Mouse (Mus musculus) neural tube, embryonic 15.5 days (tissue): ENCODE results near the gene Twf2. TPM values are rescaled to one million over a fixed set of nuclear protein-coding genes. Genes with fewer than 3 reads are reported as not detected.

Experiments
- ATAC-seq: fragments of 200-750 bp; cut with Nextera tagmentation; 2 replicates; pipeline ENCODE4 v1.8.0; 2017; ENCODE audit warnings: mild to moderate bottlenecking, moderate TSS enrichment, moderate library complexity; ENCODE audit not compliant: low FRiP score
- H3K27ac ChIP-seq: fragments of 300-500 bp; sonication (generic); replicated peaks from 2 replicates; pipeline ENCODE4 v1.5.1; 2015; ENCODE audit warnings: mild to moderate bottlenecking, inconsistent platforms
- H3K27me3 ChIP-seq: fragments of 300-500 bp; sonication (generic); replicated peaks from 2 replicates; pipeline ENCODE4 v1.6.1; 2015; ENCODE audit warnings: inconsistent platforms
- H3K36me3 ChIP-seq: fragments of 300-500 bp; sonication (generic); 2 replicates; pipeline ENCODE4 v1.6.1; 2015; ENCODE audit warnings: inconsistent platforms
- H3K4me1 ChIP-seq: fragments of 300-500 bp; sonication (generic); 2 replicates; pipeline ENCODE4 v1.6.1; 2015; ENCODE audit warnings: inconsistent platforms
- H3K4me2 ChIP-seq: fragments of 300-500 bp; sonication (generic); 2 replicates; pipeline ENCODE4 v1.6.1; 2015; ENCODE audit warnings: inconsistent platforms, mild to moderate bottlenecking, moderate library complexity
- H3K4me3 ChIP-seq: fragments of 300-500 bp; sonication (generic); replicated peaks from 2 replicates; pipeline ENCODE4 v1.5.1; 2015; ENCODE audit warnings: mild to moderate bottlenecking, inconsistent platforms
- H3K9ac ChIP-seq: fragments of 300-500 bp; sonication (generic); replicated peaks from 2 replicates; pipeline ENCODE4 v1.6.1; 2015; ENCODE audit warnings: mild to moderate bottlenecking, inconsistent platforms
- H3K9me3 ChIP-seq: fragments of 300-500 bp; sonication (generic); replicated peaks from 2 replicates; pipeline ENCODE4 v1.6.1; 2016; ENCODE audit warnings: inconsistent platforms
- WGBS: fragments of 180-500 bp; shearing (Covaris S2); methylation state at CpG from one replicate; pipeline ENCODE4 v1.1.7; 2015; ENCODE audit warnings: mixed read lengths; 5-methylcytosine and 5-hydroxymethylcytosine counted together
- polyA plus RNA-seq: library from polyadenylated mRNA; unstranded; fragments of >200 nt; fragmentation: Nextera tagmentation; extraction: Ambion mirVana; gene quantifications from 2 replicates; pipeline ENCODE4 v1.2.1, GENCODE M21; 2015

The Twf2 gene
- polyA plus RNA-seq, 1 experiment from 2014 or later = 48.1 TPM

GRCm38 (mm10) chr9:106179964-106180363 is 22.9 kb upstream of the Twf2 start:
- H3K4me1 ChIP-seq = peaks cover 15% of the 10 kb centered on the region
- WGBS = 82% methylated on average over 3 of the region's 3 CpGs
- no peak overlapping the region for H3K4me2 ChIP-seq
- no peak overlapping the region for H3K4me3 ChIP-seq
- H3K9me3 ChIP-seq = no peaks in the 10 kb centered on the region
- H3K27me3 ChIP-seq = no peaks in the 10 kb centered on the region
- no peak for ATAC-seq
- peaks cover 75% of the 10 kb centered on the region for H3K36me3 ChIP-seq
- no peak overlapping the region for H3K9ac ChIP-seq
- H3K27ac ChIP-seq = no peak overlapping the region

- no peaks in the 10 kb centered on the region for H3K4me1 ChIP-seq
- ATAC-seq = no peak
- no peak overlapping the region for H3K4me3 ChIP-seq
- no peak overlapping the region for H3K27ac ChIP-seq
- H3K9me3 ChIP-seq = no peaks in the 10 kb centered on the region
- no peak overlapping the region for H3K4me2 ChIP-seq
- peaks cover 88% of the 10 kb centered on the region for H3K36me3 ChIP-seq
- WGBS = 95% methylated on average over 4 of the region's 4 CpGs
- no peaks in the 10 kb centered on the region for H3K27me3 ChIP-seq
- no peak overlapping the region for H3K9ac ChIP-seq
Observed at GRCm38 (mm10) chr9:106182146-106182545, 20.8 kb upstream of the Twf2 start.

- no peak for ATAC-seq
- Histone ChIP-seq H3K4me1 (no peaks in the 10 kb centered on the region), H3K36me3 (peaks cover 90% of the 10 kb centered on the region), H3K9ac (no peak overlapping the region), H3K27ac (no peak overlapping the region), H3K4me2 (no peak overlapping the region), H3K4me3 (no peak overlapping the region), H3K27me3 (no peaks in the 10 kb centered on the region), H3K9me3 (no peaks in the 10 kb centered on the region)
- 90% methylated on average over 5 of the region's 5 CpGs for WGBS
Observed at GRCm38 (mm10) chr9:106183996-106184395, 18.9 kb upstream of the Twf2 start.

- no peaks in the 10 kb centered on the region for H3K27me3 ChIP-seq
- no peak overlapping the region for H3K4me2 ChIP-seq
- peaks cover 59% of the 10 kb centered on the region for H3K36me3 ChIP-seq
- H3K9ac ChIP-seq = no peak overlapping the region
- ATAC-seq = no peak
- H3K9me3 ChIP-seq = no peaks in the 10 kb centered on the region
- no peak overlapping the region for H3K27ac ChIP-seq
- H3K4me3 ChIP-seq = no peak overlapping the region
- H3K4me1 ChIP-seq = peaks cover 6% of the 10 kb centered on the region; the same call in 1 of the 2 replicates
- 100% methylated on average over 1 of the region's 1 CpGs for WGBS
Observed at GRCm38 (mm10) chr9:106191355-106191754, 11.6 kb upstream of the Twf2 start.

DNA sequence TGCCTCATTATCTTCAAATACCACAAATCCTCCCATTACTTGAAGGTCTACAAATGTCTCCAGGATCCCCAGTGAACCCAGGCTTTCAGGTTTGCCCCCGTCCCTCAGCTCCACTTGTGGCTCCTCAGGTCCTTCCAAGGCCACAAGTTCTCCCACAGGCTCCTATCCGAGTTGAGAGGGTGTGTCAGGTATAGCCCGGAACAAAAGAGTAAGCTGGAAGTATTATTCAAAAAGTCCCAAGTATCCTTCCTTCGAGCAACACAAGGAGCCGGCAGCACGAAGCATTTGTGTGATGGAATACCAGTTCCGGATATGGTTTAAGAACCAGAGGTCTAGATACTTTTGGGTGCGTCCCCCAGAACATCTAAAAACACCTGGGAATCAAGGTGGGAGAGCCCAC is 10.9 kb upstream of the Twf2 start:
- H3K27me3 ChIP-seq = no peaks in the 10 kb centered on the region
- H3K4me2 ChIP-seq = no peak overlapping the region

DNA sequence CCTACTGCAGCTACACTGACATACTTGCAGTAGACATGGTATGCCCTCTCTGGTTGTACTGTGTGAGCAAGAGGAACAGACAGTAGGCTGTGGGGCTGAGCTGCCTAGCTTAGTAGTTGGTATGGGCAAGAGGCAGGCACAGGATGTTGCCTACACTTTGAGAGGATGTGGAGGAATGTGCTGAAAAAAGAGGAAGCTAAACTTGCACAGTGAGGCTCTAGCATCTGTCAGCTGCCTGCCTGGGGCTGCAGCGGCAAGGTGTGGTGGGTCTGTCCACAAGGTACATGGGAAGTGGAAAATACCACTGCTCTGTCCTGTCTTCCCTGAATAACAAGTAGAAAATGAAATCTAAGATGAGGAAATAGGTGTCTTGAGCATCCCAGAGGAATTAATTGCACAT is 9.9 kb upstream of the Twf2 start:
- peaks cover 42% of the 10 kb centered on the region for H3K36me3 ChIP-seq
- no peak overlapping the region for H3K4me3 ChIP-seq
- peaks cover 10% of the 10 kb centered on the region for H3K4me1 ChIP-seq
- no peak for ATAC-seq
- H3K27ac ChIP-seq = no peak overlapping the region
- no peak overlapping the region for H3K9ac ChIP-seq
- no peaks in the 10 kb centered on the region for H3K27me3 ChIP-seq
- H3K4me2 ChIP-seq = no peak overlapping the region
- 91% methylated on average over 1 of the region's 1 CpGs for WGBS
- no peaks in the 10 kb centered on the region for H3K9me3 ChIP-seq

More for the DNA sequence above, 10.9 kb upstream of the Twf2 start:
- H3K4me3 ChIP-seq = no peak overlapping the region
- H3K27ac ChIP-seq = no peak overlapping the region
- H3K4me1 ChIP-seq = peaks cover 6% of the 10 kb centered on the region; the same call in 1 of the 2 replicates
- 93% methylated on average over 8 of the region's 8 CpGs for WGBS
- H3K9ac ChIP-seq = no peak overlapping the region
- no peaks in the 10 kb centered on the region for H3K9me3 ChIP-seq
- H3K36me3 ChIP-seq = peaks cover 52% of the 10 kb centered on the region
- no peak for ATAC-seq

- ATAC-seq = no peak
- H3K9ac ChIP-seq = no peak overlapping the region
- no peak overlapping the region for H3K27ac ChIP-seq
- no peaks in the 10 kb centered on the region for H3K9me3 ChIP-seq
- H3K4me3 ChIP-seq = no peak overlapping the region
- 90% methylated on average over 8 of the region's 8 CpGs for WGBS
- peaks cover 17% of the 10 kb centered on the region for H3K4me1 ChIP-seq
- no peak overlapping the region for H3K4me2 ChIP-seq
- peaks cover 31% of the 10 kb centered on the region for H3K36me3 ChIP-seq
- no peaks in the 10 kb centered on the region for H3K27me3 ChIP-seq
Observed at GRCm38 (mm10) chr9:106193930-106194807, 8.7 kb upstream of the Twf2 start.

- Histone ChIP-seq H3K4me3 (no peak overlapping the region), H3K36me3 (peaks cover 15% of the 10 kb centered on the region), H3K9me3 (no peaks in the 10 kb centered on the region), H3K4me2 (no peak overlapping the region), H3K27ac (no peak overlapping the region), H3K9ac (no peak overlapping the region), H3K27me3 (no peaks in the 10 kb centered on the region), H3K4me1 (peaks cover 25% of the 10 kb centered on the region)
- ATAC-seq = no peak
- 70% methylated on average over 8 of the region's 8 CpGs for WGBS
Observed at GRCm38 (mm10) chr9:106195693-106196092, 7.2 kb upstream of the Twf2 start.

DNA sequence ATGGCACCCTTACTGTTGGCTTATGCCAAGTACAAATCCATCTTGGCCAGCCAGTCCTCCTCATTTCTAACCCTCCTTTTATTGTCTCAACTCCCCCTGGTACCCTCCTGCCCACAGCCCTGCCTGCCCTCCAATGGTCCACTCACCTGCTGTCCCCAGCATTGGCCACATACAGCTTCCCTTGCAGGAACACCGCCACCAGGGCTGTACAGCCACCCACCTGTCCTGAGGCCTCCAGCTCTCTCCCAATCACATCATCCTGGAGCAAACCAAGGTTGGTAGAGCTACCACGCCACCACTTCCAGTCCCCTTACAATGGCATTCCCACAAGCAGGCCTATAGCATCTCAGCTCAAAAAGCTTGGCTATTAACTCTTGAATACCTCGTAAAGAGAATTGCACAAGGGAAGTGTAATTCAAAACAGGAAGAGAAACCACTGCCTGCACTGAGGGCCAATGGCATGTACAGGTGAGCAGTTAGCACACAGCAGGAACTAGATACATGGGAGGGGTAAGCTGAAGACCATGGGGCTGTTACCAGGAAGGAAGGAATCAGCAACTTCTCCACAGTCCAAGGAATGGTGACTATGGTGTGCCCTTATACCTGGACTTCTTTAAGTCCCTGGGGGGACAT is 5.7 kb upstream of the Twf2 start:
- no peaks in the 10 kb centered on the region for H3K9me3 ChIP-seq
- H3K27ac ChIP-seq = no peak overlapping the region
- WGBS = 61% methylated on average over 3 of the region's 3 CpGs
- no peak overlapping the region for H3K4me3 ChIP-seq
- H3K36me3 ChIP-seq = peaks cover 2% of the 10 kb centered on the region
- peaks cover 28% of the 10 kb centered on the region for H3K4me1 ChIP-seq
- ATAC-seq = no peak
- H3K4me2 ChIP-seq = no peak overlapping the region
- H3K27me3 ChIP-seq = no peaks in the 10 kb centered on the region
- H3K9ac ChIP-seq = no peak overlapping the region

DNA sequence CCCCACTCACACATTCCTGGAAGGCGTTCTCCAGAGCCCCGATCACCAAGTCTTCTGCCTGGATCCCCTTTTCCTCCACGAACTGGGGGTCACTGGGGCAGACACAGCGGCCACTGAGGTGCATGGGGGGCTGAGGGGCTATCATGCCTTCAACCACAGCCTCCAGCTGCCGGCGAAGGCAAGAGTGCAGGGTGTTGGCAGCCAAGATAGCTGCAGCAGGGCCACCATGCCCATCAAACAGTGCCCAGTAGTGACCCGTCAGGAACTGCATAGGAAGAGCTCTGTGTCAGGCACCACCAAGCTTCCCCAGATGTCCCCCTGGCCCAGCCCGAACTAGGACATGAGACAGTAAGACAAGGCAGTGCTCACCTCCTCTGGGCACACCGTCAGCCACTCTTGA is 5.2 kb upstream of the Twf2 start:
- Histone ChIP-seq H3K9ac (no peak overlapping the region), H3K27ac (no peak overlapping the region), H3K27me3 (no peaks in the 10 kb centered on the region), H3K36me3 (no peaks in the 10 kb centered on the region), H3K4me3 (no peak overlapping the region), H3K9me3 (no peaks in the 10 kb centered on the region), H3K4me1 (peaks cover 30% of the 10 kb centered on the region), H3K4me2 (no peak overlapping the region; the same call in 1 of the 2 replicates)
- no peak for ATAC-seq
- 91% methylated on average over 9 of the region's 9 CpGs for WGBS

DNA sequence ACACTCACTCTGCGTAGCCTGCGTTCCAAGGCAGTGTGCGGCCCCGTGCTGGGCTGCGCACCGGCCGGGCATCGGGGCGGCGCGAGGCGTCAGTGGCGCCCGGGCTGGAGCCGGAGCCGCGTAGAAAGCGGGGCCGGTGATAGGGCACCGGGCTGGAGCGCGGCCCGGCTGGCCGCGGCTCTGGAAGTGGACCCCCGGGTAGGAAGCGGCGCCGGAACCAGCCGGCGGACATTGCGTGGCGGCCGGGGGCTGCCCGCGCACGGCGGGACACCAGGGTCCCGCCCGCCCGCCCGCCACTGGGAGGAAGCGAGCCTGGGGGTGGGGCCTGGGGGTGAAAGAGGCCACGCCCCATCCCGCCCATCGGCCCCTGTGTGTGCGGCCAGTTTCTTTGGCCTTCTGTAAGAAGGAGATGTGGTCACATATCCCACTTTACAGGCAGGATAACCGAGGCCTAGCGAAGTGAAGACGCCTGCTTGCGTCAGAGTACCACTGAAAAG is 3.9 kb upstream of the Twf2 start:
- under 1% methylated on average over 42 of the region's 51 CpGs for WGBS

More for the DNA sequence above, 3.9 kb upstream of the Twf2 start:
- Histone ChIP-seq H3K4me1 (peaks cover 38% of the 10 kb centered on the region), H3K4me2 (peak overlapping the region; percentile 72), H3K4me3 (peak overlapping the region; percentile 56), H3K27me3 (no peaks in the 10 kb centered on the region), H3K36me3 (no peaks in the 10 kb centered on the region), H3K9ac (peak overlapping the region; percentile 59), H3K27ac (no peak overlapping the region), H3K9me3 (no peaks in the 10 kb centered on the region)
- 0 out of 2 replicates have a peak, but pooled peaks have one; percentile 14 for ATAC-seq
